Mouse (Mus musculus) thymus, adult 2 months (tissue): Measurements from ENCODE around the gene Hist1h2ab. TPM values are rescaled to one million over a fixed set of nuclear protein-coding genes. Genes with fewer than 3 reads are reported as not detected.
"Not testable (repeated sequence)": the region's sequence is repeated elsewhere in the genome, so short reads cannot be mapped to it uniquely, and the experiment has no call there.

Experiments used
- DNase-seq: peaks from one replicate; pipeline ENCODE4 v3.0.0; 2021
- H3K27ac ChIP-seq: fragments of 200-500 bp; 2 replicates; pipeline ENCODE4 v1.5.1; 2012; ENCODE audit warnings: low read length, control low read depth; ENCODE audit not compliant: control insufficient read depth, insufficient read depth
- H3K27me3 ChIP-seq: fragments of 200-500 bp; 2 replicates; pipeline ENCODE4 v1.6.1; 2012; ENCODE audit warnings: mild to moderate bottlenecking, low read length, moderate library complexity, mixed read lengths; ENCODE audit not compliant: control insufficient read depth, insufficient read depth
- H3K36me3 ChIP-seq: fragments of 200-500 bp; 2 replicates; pipeline ENCODE4 v1.6.1; 2012; ENCODE audit warnings: mild to moderate bottlenecking, low read length, moderate library complexity; ENCODE audit not compliant: control insufficient read depth, insufficient read depth
- H3K4me1 ChIP-seq: fragments of 200-500 bp; replicated peaks from 2 replicates; pipeline ENCODE4 v1.6.1; 2012; ENCODE audit warnings: low read length; ENCODE audit not compliant: control insufficient read depth, insufficient read depth
- H3K4me3 ChIP-seq: fragments of 200-500 bp; 2 replicates; pipeline ENCODE4 v1.5.1; 2012; ENCODE audit warnings: mild to moderate bottlenecking, low read length, control low read depth, moderate library complexity; ENCODE audit not compliant: control insufficient read depth, insufficient read depth
- CTCF ChIP-seq: fragments of 200-500 bp; IDR thresholded peaks from 2 replicates; pipeline ENCODE4 v1.5.1; 2012; ENCODE audit warnings: mild to moderate bottlenecking, control low read depth, low read length, moderate library complexity, borderline replicate concordance; ENCODE audit not compliant: control insufficient read depth, poor library complexity, insufficient read depth; ENCODE audit errors: extremely low read depth
- POLR2A ChIP-seq: fragments of 200-500 bp; IDR thresholded peaks from 2 replicates; pipeline ENCODE4 v1.6.1; 2012; ENCODE audit warnings: mild to moderate bottlenecking, low read length, control low read depth, moderate library complexity; ENCODE audit not compliant: control insufficient read depth, poor library complexity, insufficient read depth; ENCODE audit errors: extremely low read depth
- WGBS: fragments of 180-500 bp; shearing (Covaris S2); methylation state at CpG from one replicate; pipeline ENCODE4 v1.1.7; 2018; 5-methylcytosine and 5-hydroxymethylcytosine counted together
- polyA plus RNA-seq: library from polyadenylated mRNA; depleted of rRNA; stranded (reverse); fragments of >200 nt; gene quantifications from 2 replicates; pipeline ENCODE4 v1.2.3, GENCODE M21; 2012

The Hist1h2ab gene
- polyA plus RNA-seq, 1 experiment: 258 TPM

DNA sequence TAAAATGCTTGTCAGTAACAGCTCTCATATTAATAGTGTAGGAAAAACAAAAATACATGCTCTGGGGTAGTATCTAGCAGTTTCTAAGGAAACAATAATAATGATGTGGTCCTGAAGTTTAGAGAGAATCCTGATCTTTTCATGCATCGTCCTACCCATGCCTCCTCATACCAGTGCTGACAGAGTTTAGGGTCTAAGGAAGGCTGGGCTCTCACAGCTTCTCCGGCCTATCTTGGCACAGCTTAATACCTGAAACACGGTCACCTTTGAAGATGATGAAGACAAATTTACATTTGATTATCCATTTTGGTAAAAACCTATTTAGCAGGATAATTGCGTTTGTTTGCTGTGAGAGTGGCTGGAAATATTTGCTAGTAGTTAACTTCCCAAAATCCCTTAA lies 7.0 kb upstream of the Hist1h2ab start:
- DNase-seq: no peak
- 81% methylated on average over 4 of the region's 4 CpGs for WGBS

DNA sequence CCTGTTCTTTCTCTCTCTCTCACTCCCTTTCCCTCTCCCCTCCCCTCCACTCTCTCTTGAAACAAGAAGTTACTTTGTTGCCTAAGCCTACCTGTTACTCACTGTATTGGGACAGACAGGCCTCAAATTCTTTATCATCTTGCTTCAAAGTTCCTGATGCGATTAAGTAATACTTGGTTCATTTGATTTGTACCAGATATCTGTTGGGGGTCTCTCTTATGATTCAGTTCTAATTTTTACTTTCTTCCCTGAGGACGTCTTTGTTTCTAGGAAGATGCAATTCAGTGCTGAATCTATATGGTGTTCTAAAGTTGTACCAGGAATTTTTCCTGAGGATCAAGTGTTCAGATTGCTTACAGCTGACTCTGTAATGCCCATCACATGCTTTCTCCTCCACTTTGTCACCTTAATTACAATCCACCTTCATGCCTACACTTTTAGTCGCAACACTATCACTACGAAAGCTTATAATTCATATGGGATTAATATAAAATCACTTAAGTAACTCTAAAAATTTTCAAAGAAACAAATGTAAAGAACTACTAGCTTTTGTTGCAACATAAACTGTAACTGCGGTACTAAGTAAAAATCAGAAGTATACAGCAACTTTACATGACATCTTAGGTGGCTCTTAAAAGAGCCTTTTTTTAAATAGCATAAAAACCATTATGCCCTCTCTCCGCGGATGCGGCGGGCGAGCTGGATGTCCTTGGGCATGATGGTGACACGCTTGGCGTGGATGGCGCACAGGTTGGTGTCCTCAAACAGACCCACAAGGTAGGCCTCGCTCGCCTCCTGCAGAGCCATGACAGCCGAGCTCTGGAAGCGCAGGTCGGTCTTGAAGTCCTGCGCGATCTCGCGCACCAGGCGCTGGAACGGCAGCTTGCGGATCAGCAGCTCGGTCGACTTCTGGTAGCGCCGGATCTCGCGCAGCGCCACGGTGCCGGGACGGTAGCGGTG lies 6.2 kb upstream of the Hist1h2ab start:
- peak overlapping the region; percentile 85 for H3K27ac ChIP-seq
- H3K4me3 ChIP-seq: peak overlapping the region; percentile 54

More for the DNA sequence above, 7.0 kb upstream of the Hist1h2ab start:
- Histone ChIP-seq H3K27me3 (no peaks in the 10 kb centered on the region), H3K4me3 (no peak overlapping the region), H3K4me1 (peaks cover 4% of the 10 kb centered on the region), H3K27ac (peak overlapping the region; percentile 29; the same call in 1 of the 2 replicates), H3K36me3 (no peaks in the 10 kb centered on the region)
- no peak for TF ChIP-seq CTCF
- no peak for TF ChIP-seq POLR2A

DNA sequence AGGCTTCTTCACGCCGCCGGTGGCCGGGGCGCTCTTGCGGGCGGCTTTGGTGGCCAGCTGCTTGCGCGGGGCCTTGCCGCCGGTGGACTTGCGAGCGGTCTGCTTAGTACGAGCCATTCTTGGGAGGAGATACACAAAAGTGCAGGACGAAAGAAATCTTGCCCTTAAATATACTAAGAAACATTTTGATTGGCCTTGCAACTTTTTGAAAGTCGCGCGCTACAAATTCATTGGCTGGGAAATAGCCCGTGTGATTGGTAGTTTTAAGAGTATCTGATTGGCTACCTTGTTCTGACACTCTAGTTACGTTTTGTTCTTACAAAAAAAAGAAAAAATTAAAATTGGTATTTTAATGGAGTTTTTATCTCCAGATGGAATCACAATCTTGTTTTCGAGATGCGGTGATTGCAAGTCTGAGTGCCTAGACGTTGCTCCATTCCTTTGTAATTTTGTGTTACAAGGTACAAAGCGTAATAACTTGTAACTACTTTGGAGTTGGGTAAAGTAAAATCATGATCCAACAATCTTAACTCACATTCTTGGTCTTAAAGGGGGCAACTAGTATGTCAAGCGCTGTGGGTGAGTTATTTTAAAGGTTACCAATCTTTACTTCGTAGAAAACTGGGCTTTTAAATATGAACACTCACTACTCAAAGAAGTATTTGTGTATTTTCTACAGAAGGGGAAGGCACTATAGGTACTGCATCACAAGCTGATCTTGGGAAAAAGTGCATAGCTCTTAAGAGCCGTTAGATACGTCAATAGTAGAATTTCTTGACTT lies 5.4 kb upstream of the Hist1h2ab start, which contains the start of gene Hist1h3c:
Gene Hist1h3c, minus strand, starts transcription at position 222 of the 781 bp plus-strand sequence.
- peak within 1 kb of the TSS; percentile 60 for H3K4me3 ChIP-seq
- H3K27ac ChIP-seq: peak within 1 kb of the TSS; percentile 95
- no peaks in the 10 kb centered on the region for H3K27me3 ChIP-seq
- DNase-seq: peak; percentile 87
- H3K4me1 ChIP-seq: peaks cover 4% of the 10 kb centered on the region
- no peaks in the 10 kb centered on the region for H3K36me3 ChIP-seq
- WGBS: under 1% methylated on average over 25 of the region's 28 CpGs
- TF ChIP-seq POLR2A (peak; percentile 43; the same call in 1 of the 2 replicates), CTCF (no peak)

More for the DNA sequence above, 6.2 kb upstream of the Hist1h2ab start:
- no peak for DNase-seq
- 5% methylated on average over 22 of the region's 36 CpGs for WGBS
- Histone ChIP-seq H3K27me3 (no peaks in the 10 kb centered on the region), H3K36me3 (no peaks in the 10 kb centered on the region), H3K4me1 (peaks cover 4% of the 10 kb centered on the region)
- TF ChIP-seq CTCF (no peak), POLR2A (no peak)

DNA sequence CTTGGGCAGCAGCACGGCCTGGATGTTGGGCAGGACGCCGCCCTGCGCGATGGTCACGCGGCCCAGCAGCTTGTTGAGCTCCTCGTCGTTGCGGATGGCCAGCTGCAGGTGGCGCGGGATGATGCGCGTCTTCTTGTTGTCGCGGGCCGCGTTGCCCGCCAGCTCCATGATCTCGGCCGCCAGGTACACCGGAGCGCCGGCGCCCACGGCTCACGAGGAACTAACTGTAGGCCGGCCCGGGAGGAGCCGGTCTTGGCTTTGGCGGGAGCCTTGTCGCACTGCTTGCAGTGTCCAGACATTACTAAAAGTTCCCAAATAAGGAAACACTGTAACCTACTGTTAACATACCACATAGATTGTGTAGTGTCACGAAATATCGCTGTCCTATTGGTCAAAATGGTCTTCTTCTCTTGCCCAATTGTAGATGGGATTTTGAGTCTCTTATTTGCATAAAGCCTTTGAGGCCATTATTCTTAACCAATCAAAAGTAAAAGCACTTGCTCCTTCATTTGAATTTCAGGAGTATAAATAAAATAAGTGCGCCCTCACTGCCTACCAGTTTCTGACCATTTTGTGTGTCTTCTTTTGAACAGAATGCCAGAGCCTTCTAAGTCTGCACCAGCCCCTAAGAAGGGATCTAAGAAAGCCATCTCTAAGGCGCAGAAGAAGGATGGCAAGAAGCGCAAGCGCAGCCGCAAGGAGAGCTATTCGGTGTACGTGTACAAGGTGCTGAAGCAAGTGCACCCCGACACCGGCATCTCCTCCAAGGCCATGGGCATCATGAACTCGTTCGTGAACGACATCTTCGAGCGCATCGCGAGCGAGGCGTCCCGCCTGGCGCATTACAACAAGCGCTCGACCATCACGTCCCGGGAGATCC lies 4.5 kb upstream of the Hist1h2ab start, which contains the start of gene Hist1h2bb:
Gene Hist1h2bb, plus strand, starts transcription at position 534 of the 880 bp plus-strand sequence.
- H3K27me3 ChIP-seq, H3K36me3 ChIP-seq, H3K4me1 ChIP-seq: not testable (repeated sequence)
- peak; percentile 72 for DNase-seq
- TF ChIP-seq POLR2A: peak; percentile 45; the same call in 1 of the 2 replicates
- TF ChIP-seq CTCF: peak; percentile 64; the same call in 1 of the 2 replicates
- Histone ChIP-seq H3K27ac (peak within 1 kb of the TSS; percentile 95), H3K4me3 (peak within 1 kb of the TSS; percentile 60)
- under 1% methylated on average over 42 of the region's 58 CpGs for WGBS

DNA sequence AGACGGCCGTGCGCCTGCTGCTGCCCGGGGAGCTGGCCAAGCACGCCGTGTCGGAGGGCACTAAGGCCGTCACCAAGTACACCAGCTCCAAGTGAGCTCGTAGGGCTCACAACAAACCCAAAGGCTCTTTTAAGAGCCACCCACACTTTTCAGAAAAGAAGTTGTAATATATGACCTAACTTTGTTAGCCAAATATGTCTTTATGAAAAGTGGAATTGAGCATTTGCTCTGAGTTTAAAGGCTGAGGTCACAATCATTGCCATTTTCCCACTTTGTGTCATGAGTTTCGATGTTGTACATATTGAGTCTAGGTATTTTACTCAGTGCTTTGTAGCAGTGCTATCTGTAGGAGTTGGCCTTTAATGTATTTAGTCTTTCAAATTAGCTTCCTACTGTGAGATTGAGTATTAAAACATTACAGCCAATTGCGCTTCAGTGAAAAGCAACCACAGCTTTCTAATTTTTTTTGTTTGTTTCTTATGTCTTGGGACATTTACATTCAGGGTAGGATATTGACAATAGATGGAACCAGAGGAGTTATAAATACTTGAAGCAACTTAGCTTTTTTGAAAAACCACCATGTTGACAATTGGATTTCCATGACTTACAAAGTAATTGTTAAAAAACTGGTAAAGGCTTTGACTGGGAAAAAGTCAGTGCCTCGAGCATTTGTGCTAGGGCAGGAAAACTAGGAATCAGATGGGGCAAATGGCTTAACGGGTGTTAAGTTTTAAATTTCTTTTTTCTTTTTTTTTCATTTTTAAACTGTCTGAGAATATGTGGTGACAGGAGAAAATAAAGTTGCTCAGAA lies 3.6 kb upstream of the Hist1h2ab start:
- peak overlapping the region; percentile 15 for H3K4me3 ChIP-seq
- no peak for DNase-seq
- 6% methylated on average over 11 of the region's 13 CpGs for WGBS
- TF ChIP-seq POLR2A (no peak), CTCF (no peak)
- peak overlapping the region; percentile 63 for H3K27ac ChIP-seq
- H3K36me3 ChIP-seq: no peaks in the 10 kb centered on the region
- H3K4me1 ChIP-seq: peaks cover 4% of the 10 kb centered on the region
- H3K27me3 ChIP-seq: no peaks in the 10 kb centered on the region
